Mouse (Mus musculus) lung, postnatal 0 days (tissue): ENCODE results near the gene Atp5b. TPM values are rescaled to one million over a fixed set of nuclear protein-coding genes. Genes with fewer than 3 reads are reported as not detected.
A peak's percentile ranks its signal among the peaks of the same experiment; 100 is the strongest.

Experiments
- ATAC-seq: fragments of 200-750 bp; cut with Nextera tagmentation; 2 replicates; pipeline ENCODE4 v1.8.0; 2017; ENCODE audit warnings: moderate library complexity
- DNase-seq: peaks from one replicate; pipeline ENCODE4 v3.0.0-alpha.2; 2016; ENCODE audit warnings: low spot score
- H3K27ac ChIP-seq: fragments of 300-500 bp; sonication (generic); 2 replicates; pipeline ENCODE4 v1.5.1; 2014; ENCODE audit warnings: antibody characterized with exemption, mild to moderate bottlenecking, low read length, mixed read lengths
- H3K27me3 ChIP-seq: fragments of 300-500 bp; sonication (generic); replicated peaks from 2 replicates; pipeline ENCODE4 v1.6.1; 2014; ENCODE audit warnings: low read length, mixed read lengths; ENCODE audit not compliant: insufficient read depth
- H3K36me3 ChIP-seq: fragments of 300-500 bp; sonication (generic); 2 replicates; pipeline ENCODE4 v1.6.1; 2014; ENCODE audit warnings: low read length, mixed read lengths; ENCODE audit not compliant: insufficient read depth
- H3K4me1 ChIP-seq: fragments of 300-500 bp; sonication (generic); 2 replicates; pipeline ENCODE4 v1.6.1; 2014; ENCODE audit warnings: antibody characterized with exemption, low read depth, low read length, mixed read lengths; ENCODE audit not compliant: insufficient read depth
- H3K4me2 ChIP-seq: fragments of 300-500 bp; sonication (generic); replicated peaks from 2 replicates; pipeline ENCODE4 v1.6.1; 2014; ENCODE audit warnings: low read depth, mild to moderate bottlenecking, low read length, moderate library complexity, mixed read lengths
- H3K4me3 ChIP-seq: fragments of 300-500 bp; sonication (generic); 2 replicates; pipeline ENCODE4 v1.5.1; 2014; ENCODE audit warnings: low read depth, low read length
- H3K9ac ChIP-seq: fragments of 300-500 bp; sonication (generic); replicated peaks from 2 replicates; pipeline ENCODE4 v1.6.1; 2014; ENCODE audit warnings: low read depth, mild to moderate bottlenecking
- H3K9me3 ChIP-seq: fragments of 300-500 bp; sonication (generic); 2 replicates; pipeline ENCODE4 v1.6.1; 2016; ENCODE audit warnings: low read length, mixed read lengths
- CTCF ChIP-seq: IDR thresholded peaks from 2 replicates; pipeline ENCODE4 v1.5.1; 2016; ENCODE audit warnings: antibody characterized with exemption, mild to moderate bottlenecking
- EP300 ChIP-seq: IDR thresholded peaks from 2 replicates; pipeline ENCODE4 v1.6.1; 2016; ENCODE audit warnings: antibody characterized with exemption, mild to moderate bottlenecking, control low read depth
- whole genome bisulfite sequencing: fragments of 180-500 bp; shearing (Covaris S2); extraction: QIAGEN DNeasy Blood & Tissue Kit; methylation state at CpG from one replicate; pipeline ENCODE4 v1.1.7; 2014; 5-methylcytosine and 5-hydroxymethylcytosine counted together
- polyA plus RNA-seq: library from polyadenylated mRNA; unstranded; fragments of >200 nt; fragmentation: Nextera tagmentation; extraction: Ambion mirVana; gene quantifications from 2 replicates; pipeline ENCODE4 v1.2.1, GENCODE M21; 2015

Gene Atp5b
- polyA plus RNA-seq, 1 experiment from 2014 or later, result 1,155 TPM

GRCm38 (mm10) chr10:128088181-128088580 lies 5.1 kb downstream of the Atp5b start:
- DNase-seq, result no peak
- peaks cover 47% of the 10 kb centered on the region for H3K36me3 ChIP-seq
- no peaks in the 10 kb centered on the region for H3K9me3 ChIP-seq
- no peak overlapping the region for H3K4me3 ChIP-seq
- no peak for TF ChIP-seq EP300
- TF ChIP-seq CTCF, result no peak
- no peak overlapping the region for H3K9ac ChIP-seq
- 87% methylated on average over 5 of the region's 5 CpGs for WGBS
- ATAC-seq, result no peak
- peaks cover 12% of the 10 kb centered on the region; the same call in 1 of the 2 replicates for H3K4me1 ChIP-seq
- no peak overlapping the region for H3K4me2 ChIP-seq
- H3K27me3 ChIP-seq, result no peaks in the 10 kb centered on the region
- H3K27ac ChIP-seq, result no peak overlapping the region

- TF ChIP-seq EP300, result no peak
- no peak for TF ChIP-seq CTCF
- Histone ChIP-seq H3K4me1 (peaks cover 17% of the 10 kb centered on the region; the same call in 1 of the 2 replicates), H3K9me3 (no peaks in the 10 kb centered on the region), H3K4me2 (no peak overlapping the region), H3K36me3 (peaks cover 47% of the 10 kb centered on the region), H3K27me3 (no peaks in the 10 kb centered on the region), H3K4me3 (no peak overlapping the region), H3K9ac (no peak overlapping the region), H3K27ac (no peak overlapping the region)
- 49% methylated on average over 5 of the region's 5 CpGs for WGBS
- no peak for ATAC-seq
- no peak for DNase-seq
These were observed 6.8 kb downstream of the Atp5b start for GRCm38 (mm10) chr10:128089842-128090241.

DNA sequence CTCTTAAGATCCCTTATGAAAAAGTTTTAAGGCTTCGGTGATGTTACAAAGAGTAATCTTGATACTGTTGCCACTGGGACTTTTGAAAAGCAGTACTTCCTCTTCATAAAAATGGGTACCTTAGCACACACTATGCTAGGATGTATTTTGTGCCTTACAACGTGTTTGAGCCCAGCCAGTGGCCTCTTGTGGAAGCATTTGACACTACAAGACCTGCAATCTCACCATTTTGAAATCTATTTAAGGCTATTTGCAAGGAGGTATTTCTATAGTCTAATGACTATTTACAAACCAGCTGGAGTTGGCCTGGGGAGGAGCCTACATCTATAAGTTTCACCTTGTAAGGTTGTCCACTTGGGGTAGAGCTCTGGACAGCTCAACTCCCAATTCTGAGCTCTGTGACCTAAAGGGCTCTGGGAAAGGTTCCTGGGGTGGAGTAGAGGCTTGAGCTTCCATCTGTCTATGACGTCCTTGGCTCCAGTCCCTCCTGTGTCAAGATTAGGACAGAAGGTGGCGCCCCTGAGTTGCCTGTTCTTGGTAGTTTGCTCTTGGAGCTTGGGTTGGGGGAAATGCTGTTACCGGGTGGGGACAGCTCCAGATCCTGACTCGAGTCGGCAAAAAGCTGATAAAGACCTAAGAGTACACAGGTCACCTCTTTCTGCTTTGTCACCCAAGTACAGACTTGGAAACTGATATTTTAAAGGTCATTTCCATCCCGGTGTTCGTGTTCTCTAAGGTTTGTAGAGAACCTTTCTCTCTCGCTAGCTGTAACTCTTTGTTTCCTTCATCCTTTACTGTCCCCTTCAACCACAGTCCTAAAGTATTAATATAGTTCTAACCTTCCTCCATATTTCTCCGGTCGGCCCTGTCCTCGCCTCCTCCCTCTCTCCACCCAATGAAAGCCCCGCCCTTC lies 7.8 kb downstream of the Atp5b start:
- Histone ChIP-seq H3K9me3 (no peaks in the 10 kb centered on the region), H3K9ac (peak overlapping the region; percentile 71; the same call in 1 of the 2 replicates), H3K4me3 (peak overlapping the region; percentile 90), H3K4me2 (peak overlapping the region; percentile 86), H3K27ac (peak overlapping the region; percentile 95), H3K4me1 (peaks cover 17% of the 10 kb centered on the region; the same call in 1 of the 2 replicates), H3K36me3 (peaks cover 40% of the 10 kb centered on the region), H3K27me3 (no peaks in the 10 kb centered on the region)
- DNase-seq (peak; percentile 96), ATAC-seq (peak; percentile 47)
- TF ChIP-seq CTCF, result peak; percentile 88
- 0 out of 2 replicates have a peak, but pooled peaks have one; percentile 27 for TF ChIP-seq EP300
- WGBS, result 7% methylated on average over 14 of the region's 14 CpGs

- Histone ChIP-seq H3K9me3 (no peaks in the 10 kb centered on the region), H3K9ac (peak within 1 kb of the TSS; percentile 71), H3K36me3 (peaks cover 30% of the 10 kb centered on the region), H3K27me3 (no peaks in the 10 kb centered on the region), H3K27ac (peak within 1 kb of the TSS; percentile 95), H3K4me2 (peak within 1 kb of the TSS; percentile 86), H3K4me1 (peaks cover 17% of the 10 kb centered on the region; the same call in 1 of the 2 replicates), H3K4me3 (peak within 1 kb of the TSS; percentile 90)
- no peak for TF ChIP-seq EP300
- TF ChIP-seq CTCF, result no peak
- peak; percentile 54 for ATAC-seq
- 3% methylated on average over 20 of the region's 20 CpGs for WGBS
- peak; percentile 85 for DNase-seq
These were observed 8.8 kb downstream of the Atp5b start, which contains the start of gene Baz2a for GRCm38 (mm10) chr10:128091564-128092505. Gene Baz2a (plus strand): TSS chr10:128091577.

DNA sequence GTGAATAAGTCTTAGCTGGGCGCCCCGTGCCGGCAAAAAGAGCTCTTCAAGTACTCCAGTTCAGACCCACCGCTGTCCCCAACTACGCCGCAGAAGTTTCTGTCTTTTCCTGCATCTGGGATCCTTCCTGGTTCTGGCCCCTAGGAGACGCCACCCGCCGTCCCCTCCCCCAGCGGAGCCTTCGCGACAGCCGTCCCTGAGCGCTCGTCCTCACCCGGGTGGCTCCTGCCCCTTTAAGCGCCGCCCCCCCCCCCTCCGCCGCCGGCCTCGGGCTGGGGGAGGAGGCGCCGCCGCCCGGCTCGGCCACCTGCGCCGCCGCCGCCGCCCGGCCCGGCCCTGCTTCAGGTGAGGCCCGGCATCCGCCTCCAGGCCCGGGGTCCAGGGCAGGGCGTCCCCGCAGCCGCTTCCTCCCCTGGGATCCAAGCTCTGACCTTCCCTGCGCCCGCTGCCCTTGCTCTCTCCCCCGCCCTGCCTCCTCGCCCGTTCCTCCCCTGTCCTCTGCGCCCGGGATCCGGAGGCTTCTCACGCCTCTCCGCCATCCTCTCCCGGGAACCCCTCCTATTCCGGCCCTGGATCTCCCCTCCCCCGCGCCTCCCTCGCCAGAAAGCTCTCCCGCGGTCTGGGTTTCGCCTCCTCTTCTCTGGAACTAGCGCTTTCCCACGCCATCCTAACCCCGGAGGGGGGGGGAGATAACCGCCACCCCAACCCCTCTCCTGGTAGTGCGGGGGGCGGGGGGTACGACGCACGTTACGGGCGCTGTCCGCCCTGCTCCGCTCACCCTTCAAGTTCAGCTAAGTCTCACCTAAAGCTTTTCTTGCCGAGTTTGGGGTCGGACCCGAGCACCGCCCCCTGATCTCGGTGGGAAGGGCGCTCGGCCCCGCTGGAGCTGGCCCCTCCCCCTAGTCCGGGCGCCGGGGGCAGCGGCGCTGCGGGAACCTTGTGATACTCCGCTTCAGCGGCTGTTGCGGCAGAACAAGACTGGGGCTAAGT lies 9.7 kb downstream of the Atp5b start:
- Histone ChIP-seq H3K4me2 (peak overlapping the region; percentile 86), H3K4me1 (peaks cover 17% of the 10 kb centered on the region; the same call in 1 of the 2 replicates), H3K27me3 (no peaks in the 10 kb centered on the region), H3K4me3 (peak overlapping the region; percentile 90), H3K9me3 (no peaks in the 10 kb centered on the region), H3K27ac (peak overlapping the region; percentile 95), H3K36me3 (peaks cover 24% of the 10 kb centered on the region), H3K9ac (peak overlapping the region; percentile 71)
- TF ChIP-seq CTCF (peak; percentile 71), EP300 (0 out of 2 replicates have a peak, but pooled peaks have one; percentile 7)
- ATAC-seq (peak; percentile 76), DNase-seq (peak; percentile 94)
- 2% methylated on average over 47 of the region's 88 CpGs for whole genome bisulfite sequencing
